Mouse (Mus musculus) testis, adult 2 months (tissue): ENCODE results near the gene Hoxb6.

ENCODE experiments used
- CTCF ChIP-seq: fragments of 200-500 bp; IDR thresholded peaks from 2 replicates; pipeline ENCODE4 v1.5.1; 2012; ENCODE audit warnings: low read depth, mild to moderate bottlenecking, inconsistent platforms, low read length, moderate library complexity; ENCODE audit not compliant: control insufficient read depth, insufficient read depth, insufficient replicate concordance
- POLR2A ChIP-seq: fragments of 200-500 bp; IDR thresholded peaks from 2 replicates; pipeline ENCODE4 v1.6.1; 2012; ENCODE audit warnings: low read depth, mild to moderate bottlenecking, inconsistent platforms, low read length, moderate library complexity; ENCODE audit not compliant: control insufficient read depth

- no peak for TF ChIP-seq CTCF
- no peak for TF ChIP-seq POLR2A
Measured at GRCm38 (mm10) chr11:96262262-96262830, 29.9 kb upstream of the Hoxb6 start.
